Mouse (Mus musculus): Measurements from ENCODE around the gene Pklr.
"Not testable (repeated sequence)": the region's sequence is repeated elsewhere in the genome, so short reads cannot be mapped to it uniquely, and the experiment has no call there.

Gene Pklr

DNA sequence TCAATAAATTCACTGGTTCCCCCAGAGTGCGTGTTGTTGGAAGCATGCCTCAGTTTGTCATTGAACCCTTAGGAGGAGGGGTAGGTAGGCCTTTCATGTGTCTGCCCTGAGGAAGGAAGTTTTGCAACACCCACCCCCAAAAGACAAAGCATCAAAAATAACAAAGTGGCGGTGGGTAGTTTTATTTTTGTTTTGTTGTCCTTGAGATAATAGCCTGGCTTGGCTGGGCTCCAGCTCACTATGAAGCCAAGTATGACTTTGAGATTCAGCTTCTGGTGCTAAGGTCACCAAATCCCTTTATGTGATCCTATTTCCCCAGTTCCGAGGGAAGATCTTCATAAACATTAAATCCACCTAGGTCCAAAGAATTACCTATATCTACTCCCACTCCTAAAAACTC lies 11.7 kb upstream of the Pklr start:
- DNase-seq (ENCODE audit: low read depth): no peak

DNA sequence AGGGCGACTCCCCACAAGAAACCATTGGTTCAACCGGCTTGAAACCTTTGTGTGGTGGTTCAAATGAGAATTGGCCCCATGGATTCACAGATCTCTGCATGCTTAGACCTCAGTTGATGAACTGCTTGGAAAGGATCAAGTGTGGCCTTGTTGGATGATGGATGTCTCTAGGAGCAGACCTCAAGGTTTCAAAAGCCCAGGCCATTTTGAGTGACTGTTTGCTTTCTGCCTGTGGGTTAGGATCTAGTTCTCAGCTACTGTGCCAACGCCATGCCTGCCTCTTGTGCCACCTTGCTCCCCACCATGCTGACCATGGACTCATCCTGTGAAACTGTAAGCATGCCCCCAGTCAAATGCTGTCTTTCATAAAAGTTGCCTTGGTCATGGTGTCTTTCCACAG lies 10.0 kb upstream of the Pklr start:
- no peak for DNase-seq (ENCODE audit: low read depth)

DNA sequence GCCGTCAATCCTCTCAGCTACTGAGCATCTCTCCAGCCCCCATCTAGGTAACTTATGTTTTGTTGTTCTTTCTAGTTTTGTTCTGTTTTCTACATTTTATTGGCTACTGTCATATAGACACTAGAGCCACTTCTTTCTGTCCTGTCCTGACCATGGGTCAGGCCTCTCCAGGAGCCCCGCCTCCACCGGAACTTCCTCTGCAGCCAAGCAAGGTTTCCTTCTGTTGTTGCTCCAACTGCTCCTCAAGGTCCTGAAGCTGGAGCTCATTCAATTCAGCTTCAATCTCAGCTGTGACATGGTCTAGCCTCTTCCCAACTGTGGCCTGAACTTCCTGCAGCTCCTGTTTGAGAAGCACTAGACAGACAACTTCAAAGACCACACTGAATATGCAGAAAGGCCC lies 6.0 kb upstream of the Pklr start:
- no peak for DNase-seq (ENCODE audit: low read depth)

DNA sequence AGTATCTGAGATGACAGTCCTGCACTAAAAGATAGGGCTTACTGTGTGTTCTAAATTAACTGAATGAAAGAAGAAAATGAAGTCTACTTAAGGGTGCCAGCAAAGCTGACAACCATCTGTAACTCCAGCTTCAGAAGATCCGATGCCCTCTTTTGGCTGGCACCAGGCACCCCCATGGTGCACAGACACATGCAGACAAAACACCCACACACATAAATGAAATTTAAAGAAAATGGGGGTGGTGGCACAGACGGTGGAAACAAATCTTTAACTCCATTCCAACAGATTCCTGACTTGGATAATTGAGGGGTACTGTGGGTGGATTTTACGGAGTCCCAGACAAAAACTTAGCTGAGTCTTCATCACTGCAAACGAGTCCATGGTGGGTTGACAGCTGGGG lies 4.1 kb upstream of the Pklr start:
- DNase-seq (ENCODE audit: low read depth): no peak

DNA sequence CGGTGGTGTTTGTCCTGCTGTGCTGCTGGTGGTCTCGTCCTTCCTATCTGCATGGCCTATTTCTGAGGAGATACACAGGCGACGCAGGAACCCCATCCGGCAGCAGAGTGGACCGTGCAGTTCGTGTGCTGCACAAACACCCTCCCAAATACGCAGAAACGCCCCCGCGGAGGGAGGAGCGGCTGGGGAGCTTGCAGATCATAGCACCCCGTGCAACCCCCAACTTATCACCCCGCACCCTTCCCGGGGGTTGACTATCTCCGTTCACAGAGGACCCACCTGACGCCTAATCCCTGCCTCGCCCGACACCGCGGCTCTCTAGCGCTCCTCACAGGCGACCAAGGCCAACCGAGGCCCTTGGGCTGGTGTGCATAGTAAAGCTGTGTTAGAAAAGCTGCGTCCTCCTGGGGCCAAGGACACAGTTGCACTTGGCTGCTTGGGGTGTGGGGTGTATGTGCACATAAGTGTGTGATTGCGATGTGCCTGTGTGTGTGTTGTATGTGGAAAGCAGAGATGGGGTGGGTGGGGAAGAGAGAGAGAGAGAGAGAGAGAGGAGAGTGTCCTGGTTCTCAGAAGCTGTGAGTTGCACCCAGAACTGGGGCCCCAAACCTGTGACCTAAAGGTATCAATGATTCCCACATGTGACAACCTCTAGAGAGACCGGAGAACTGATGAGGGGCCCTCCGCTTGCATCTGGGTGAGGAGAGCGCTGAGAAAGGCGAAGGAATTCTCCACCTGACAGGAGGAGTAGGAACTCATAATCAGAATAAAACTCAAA lies 3.5 kb upstream of the Pklr start:
- DNase-seq (ENCODE audit: low read depth): peak; percentile 59

DNA sequence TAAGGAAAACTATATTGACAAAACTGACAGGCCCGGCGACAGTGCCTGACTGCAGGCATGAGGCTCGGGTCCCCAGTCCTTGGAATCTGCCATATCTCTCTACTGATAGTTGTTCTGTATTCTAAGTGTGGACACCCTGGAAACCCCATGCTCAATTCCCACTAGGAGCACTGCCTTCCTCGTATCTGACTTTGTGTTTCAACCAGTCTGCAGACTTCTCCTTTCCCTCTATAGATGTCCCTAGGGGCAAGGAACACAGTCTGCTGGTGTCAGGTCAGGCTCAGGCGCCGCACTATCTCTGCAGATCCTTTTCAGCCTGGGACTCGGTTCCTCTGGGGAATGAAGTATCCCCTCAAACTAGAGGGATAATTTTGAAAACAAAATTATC lies 2.9 kb upstream of the Pklr start:
- DNase-seq (ENCODE audit: low read depth): no peak

DNA sequence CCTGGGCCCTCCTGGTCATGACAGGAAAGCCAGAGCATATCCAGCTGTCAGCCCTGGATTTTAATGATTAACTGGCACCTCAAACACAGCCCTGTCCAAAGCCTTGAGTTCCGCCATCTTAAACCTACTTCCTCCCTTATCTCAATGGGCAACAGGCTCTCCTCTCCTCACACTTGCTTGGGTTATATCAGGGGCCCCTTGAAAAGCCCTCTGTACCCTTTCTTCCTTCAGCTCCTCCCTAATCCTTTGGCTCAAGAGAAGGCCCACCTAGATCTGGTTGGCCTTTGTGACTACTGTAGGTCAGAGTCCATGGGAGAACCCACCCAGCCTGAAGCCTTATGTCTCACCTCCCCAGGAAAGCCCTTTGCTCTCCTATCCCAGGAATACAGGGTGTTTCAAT lies 2.2 kb upstream of the Pklr start:
- no peak for DNase-seq (ENCODE audit: low read depth)

DNA sequence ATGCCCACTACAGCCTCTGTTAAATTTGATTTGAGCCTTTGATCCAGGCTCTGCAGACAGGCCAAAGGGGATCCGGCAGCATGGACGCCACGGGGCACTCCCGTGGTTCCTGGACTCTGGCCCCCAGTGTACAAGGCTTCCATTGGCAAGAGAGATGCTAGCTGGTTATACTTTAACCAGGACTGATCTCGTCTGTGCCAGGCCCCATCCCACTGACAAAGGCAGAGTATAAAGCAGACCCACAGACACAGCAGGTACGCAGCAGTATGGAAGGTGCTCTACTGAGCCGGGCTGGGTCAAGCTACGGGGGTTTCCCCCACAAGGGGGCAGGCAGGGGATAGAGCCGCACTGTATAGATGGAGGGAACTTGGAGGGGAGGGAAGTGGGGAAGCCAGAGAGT lies 423 bp downstream of the Pklr start:
- DNase-seq (ENCODE audit: low read depth): peak; percentile 30

DNA sequence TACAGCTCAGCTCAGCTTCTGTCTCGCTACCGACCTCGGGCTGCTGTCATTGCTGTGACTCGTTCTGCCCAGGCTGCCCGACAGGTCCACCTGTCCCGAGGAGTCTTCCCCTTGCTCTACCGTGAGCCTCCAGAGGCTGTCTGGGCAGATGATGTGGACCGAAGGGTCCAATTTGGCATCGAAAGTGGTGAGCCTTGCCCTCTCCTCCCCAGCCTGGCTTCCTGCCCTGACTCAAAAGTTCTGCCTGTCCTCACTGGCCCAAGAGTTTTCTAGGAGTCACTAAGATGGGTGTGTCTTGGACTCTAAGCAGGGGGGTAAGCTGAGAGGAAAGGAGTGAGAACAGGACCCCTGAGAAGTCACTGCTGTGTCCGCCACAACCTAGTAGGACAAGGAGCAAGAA lies 8.9 kb downstream of the Pklr start:
- DNase-seq (ENCODE audit: low read depth): no peak

DNA sequence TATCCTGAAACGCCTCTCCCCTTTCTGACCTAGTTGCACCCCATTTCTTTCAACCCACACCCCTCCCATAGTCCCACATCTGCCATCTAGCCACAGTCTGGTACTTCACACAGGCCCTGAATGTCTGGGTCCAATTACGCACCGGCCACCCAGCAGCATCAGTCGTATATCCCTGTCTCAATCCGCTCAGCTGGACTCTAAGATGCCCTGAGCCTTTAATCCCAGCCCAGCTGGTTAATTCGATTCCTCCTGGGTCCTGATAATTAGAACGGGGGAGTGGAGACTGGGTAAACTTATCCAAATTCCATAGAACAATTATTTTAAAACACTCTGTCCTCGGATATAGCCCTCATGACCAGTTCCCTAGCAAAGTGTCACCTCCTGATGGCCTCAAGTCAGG lies 9.6 kb downstream of the Pklr start:
- DNase-seq (ENCODE audit: low read depth): no peak

DNA sequence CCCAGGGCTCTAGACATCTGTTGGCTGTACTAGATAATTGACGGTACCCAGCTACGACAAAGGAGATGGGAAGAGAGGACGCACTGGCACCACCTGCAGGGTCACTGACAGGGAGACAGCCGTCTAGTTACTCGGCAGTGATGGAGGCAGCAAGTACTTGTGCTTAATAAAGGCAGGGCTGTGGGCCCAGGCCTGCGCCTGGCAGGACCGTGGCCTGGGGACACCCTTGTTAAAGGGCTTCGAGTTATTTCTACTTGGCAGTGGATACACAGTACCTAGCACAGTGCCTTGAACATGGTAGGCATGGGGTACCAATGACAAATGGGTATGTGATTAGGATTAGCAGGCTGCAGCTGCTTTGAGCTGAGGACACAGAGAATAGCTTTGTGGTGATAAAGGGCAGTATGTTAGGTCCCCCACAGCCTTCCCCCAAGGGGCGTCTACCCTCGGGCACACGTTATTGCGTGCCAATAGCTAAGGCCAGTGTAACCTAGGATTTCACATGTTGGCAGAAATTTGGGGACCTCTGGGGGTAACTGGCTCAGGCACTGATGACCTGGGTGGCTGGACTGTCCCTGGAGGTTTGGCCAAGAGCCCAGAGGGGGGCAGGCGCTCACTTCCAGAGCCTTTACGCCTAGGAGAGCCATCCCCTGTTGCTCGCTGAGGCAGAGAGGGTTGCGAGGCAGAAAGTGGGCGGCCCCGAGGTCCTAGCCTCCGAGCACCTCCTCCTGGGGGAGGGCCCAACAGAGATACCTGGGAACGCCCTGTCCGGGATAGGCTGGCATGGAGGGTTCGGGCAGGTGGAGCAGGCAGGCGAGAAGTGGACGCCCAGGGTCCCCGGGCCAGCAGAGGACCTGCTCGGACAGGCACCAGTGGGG lies 11.4 kb downstream of the Pklr start:
- no peak for DNase-seq (ENCODE audit: low read depth)

DNA sequence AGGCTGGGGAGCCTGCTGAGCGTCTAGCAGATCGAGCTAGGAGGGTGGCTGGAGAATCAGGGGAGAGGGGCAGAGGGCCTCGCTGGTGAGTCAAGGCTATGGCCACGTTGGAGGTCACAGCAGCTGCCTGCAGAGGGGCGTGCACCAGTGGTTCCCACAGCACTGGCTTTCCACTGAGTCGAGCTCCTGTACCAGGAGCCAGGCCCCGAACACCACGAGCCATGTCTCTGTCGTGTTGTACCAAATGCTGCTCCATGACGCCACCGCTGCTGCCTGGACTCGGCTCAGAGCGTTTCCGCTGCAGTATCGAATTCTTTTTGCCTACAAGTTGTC lies 12.0 kb downstream of the Pklr start:
- no peak for DNase-seq (ENCODE audit: low read depth)

DNA sequence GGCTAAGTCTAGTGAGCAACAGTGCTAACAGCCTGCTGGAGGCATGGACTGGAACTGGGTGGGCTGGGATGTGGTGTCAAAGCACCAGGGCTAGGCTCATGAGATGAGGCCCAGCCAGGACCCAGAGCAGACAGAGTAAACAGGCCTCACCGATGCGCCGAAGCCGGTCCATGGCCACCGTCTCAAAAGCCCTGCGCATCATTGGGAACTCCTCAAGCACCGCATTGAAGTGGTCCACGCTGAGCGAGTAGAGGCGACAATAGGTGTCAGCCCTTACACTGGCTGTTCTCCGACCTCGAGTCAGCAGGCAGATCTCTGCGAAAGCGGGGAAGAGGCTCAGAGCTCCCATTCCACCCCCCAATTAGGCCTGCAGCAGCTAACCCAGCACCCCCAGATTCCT lies 12.6 kb downstream of the Pklr start:
- DNase-seq (ENCODE audit: low read depth): no peak

DNA sequence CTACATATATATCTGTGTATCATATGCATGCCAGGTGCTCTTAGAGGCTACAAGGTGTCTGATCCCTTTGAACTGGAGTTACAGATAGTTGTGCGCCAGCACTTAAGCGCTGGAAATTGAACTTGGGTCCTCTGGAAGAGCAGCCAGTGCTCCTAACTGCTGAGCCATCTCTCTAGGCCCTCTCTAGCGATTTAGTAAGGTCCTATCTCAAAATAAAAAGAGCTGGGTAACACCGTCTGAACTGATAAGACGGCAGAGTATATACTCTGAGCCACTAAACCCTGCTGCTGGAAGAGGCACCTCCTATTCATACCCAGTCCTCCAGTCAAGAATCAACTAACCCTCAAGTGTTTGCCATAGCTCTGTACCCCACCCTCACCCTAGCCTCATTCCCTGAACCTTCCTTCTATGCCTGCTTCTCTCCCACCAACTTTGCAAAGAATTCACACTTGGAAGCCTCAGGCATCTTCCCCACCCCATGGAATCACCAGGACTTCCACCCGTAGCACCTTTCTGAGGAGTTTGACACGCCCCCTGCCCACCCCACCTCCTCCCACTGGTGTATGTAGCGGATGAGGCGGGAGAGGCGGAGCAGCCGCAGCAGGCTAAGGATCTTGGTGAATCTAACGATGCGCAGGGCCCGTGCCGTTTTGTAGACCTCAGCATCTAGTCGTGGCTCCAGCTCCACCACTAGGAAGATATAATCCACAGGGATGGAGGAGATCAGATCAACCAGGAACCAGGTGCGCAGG lies 16.3 kb downstream of the Pklr start:
- no peak for DNase-seq (ENCODE audit: low read depth)

DNA sequence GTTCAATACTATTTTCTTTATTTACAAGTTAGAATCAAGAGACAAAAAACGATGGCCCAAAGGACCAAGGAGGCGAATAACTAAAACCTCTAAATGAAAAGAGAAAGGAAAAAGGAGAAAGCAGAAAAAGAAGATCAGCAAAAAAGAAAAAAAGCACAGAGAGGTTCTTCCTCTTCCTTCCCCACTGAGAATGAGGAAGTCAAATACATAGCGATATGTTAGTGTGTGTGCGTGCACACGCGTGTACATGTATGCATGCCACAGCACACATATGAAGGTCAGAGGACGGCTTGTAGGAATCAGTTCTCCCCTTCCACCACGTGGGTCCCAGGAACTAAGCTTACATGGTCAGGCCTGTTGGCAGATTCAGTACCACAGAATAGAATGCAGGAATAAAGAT lies 21.0 kb downstream of the Pklr start:
- DNase-seq (ENCODE audit: low read depth): no peak

DNA sequence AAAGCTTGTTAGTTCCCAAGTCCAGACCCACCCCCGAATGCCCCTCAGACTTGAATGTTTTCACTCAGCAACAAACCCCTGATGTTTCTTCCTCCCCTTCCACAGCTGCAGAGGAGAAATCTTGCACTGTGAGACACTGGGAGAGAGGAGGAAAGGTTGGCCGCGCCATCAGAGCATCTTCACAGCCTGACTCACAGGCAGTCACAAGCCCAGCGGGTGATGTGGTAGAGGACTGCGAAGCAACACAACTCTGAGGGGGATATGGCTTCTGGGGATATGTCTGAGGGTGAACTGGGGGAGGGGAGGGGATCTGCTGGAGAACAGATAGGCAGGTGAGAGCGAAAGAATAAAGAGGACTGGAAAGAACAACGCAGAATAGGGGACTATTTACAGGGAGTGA lies 22.7 kb downstream of the Pklr start:
- DNase-seq (ENCODE audit: low read depth): no peak

DNA sequence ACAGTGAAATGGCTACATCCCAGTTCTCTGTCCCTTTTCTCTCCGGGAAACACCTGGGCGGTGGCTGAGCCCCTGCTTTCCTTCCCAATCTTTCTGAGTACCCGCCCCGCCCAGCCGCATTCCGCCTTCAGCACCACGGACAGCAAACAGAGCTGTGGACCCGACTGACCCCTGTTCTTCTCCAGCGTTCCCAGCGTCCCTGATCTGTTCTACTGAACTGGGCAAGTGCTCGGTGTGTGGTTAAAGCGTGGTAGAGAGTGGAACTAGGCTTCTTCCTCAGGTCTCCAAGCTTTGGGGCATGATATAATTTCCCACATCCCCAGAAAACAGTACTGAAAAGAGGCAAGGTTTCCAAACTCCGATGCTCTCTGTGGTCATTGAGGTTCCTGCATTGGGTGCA lies 23.3 kb downstream of the Pklr start:
- DNase-seq (ENCODE audit: low read depth): no peak

DNA sequence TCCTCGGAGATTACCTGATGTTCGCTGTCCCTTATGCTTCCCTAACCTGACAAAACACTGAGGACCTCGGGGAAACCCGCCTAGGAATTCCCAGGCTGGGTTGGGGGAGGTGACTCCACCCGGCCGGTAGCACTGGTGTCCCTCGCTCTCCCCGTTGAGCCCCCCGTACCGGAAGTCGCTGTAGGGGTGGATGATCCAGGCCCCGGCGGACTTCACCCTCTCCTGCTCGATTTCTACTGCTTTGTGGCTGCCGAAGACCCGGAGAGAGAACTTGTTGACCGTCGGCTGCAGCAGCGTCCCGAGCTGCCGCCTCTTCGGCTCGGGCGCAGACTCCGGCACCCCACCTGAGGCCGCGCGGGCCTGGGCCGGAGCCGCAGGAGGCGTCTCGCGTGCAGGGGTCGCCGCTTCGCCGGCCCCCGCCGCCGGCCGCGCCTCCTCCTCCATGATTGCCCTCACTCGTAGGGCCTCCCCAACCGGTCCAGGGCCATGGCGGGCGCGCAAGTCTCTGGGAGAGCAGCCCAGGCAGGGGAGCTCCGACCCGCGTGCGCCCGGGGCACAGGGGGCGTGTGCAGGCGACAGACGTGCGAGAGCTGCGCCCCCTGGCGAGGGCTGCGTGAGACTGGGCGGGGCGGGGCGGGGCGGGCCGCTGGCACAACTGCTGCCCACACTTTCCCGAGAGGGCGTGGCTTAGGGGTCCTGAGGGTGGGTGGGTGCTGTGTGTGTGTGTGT lies 23.8 kb downstream of the Pklr start, which contains the start of gene Hcn3:
TSS of gene Hcn3 (minus strand) at position 581 of the 729 bp plus-strand sequence.
- DNase-seq (ENCODE audit: low read depth): peak; percentile 82

DNA sequence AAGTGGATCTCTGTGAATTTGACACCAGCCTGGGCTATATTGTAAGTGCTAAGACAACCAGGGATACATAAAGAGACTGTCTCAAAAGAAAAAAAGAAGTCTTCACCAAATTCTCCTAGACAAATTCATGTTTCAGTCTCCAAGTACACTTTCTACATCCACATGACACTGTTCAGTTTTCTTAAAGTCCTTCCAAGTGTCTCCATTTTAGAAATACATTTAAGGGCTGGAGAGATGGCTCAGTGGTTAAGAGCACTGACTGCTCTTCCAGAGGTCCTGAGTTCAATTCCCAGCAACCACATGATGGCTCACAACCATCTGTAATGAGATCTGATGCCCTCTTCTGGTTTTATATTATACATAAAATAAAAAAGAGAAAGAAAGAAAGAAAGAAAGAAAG lies 25.3 kb downstream of the Pklr start:
- not testable (repeated sequence) for DNase-seq (ENCODE audit: low read depth)

DNA sequence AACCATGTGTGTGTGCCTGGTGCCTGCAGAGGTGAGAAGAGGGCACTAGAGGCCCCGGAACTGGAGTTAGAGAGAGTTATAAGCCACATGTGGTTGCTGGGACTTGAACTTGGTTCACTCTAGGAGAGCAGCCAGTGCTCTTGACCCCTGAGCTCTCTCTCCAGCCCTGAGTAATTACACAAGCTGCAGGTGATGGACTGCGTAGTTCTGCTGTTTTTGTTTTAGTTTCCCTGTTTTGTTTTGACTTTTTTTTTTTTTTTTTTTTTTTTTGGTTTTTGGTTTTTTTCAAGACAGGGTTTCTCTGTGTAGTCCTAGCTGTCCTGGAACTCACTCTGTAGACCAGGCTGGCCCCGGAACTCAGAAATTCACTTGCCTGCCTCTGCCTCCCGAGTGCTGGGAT lies 25.8 kb downstream of the Pklr start:
- DNase-seq (ENCODE audit: low read depth): no peak

DNA sequence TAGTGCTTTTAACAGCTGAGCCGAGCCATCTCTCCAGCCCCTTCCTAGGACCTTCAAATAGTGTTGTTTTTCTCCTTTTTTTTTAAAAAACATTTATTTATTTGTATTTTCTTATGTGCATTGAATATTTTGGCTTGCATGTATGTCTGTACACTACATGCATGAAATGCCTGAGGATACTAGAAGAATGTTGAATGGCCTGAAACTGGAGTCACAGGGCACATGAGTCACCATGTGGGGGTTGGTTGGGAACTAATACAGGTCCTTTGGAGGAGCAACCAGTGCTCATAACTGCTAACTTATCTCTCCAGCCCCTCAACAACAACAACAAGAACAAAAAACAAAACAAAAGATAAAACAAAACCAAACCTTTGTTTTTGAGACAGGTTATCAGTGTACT lies 27.2 kb downstream of the Pklr start:
- no peak for DNase-seq (ENCODE audit: low read depth)

DNA sequence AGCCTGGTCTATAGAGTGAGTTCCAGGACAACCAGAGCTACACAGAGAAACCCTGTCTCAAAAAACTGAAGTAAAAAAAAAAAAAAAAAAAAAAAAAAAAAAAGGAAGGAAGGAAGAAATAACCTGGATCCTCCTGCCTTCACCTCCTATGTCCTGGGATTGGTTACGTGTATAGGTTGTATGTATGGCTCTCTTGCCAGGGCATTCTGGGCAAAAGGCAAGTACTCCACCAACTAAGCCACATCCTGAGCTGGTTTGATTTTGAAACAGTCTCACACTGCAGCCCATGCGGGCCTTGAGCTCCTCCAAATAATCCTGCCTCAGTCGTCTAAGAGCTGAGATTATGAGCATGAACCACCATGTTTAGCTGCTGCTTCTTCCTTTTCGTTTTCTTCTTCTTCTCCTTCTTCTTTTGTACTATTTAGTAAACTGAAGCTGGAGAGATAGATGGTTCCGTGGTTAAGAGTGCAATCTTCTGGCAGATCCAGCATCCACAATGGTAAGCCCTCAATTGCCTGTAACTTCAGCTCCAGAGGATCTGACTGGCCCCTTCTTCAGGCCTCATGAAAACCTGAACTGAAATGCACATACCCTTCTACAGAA lies 27.8 kb downstream of the Pklr start:
- no peak for DNase-seq (ENCODE audit: low read depth)
